Mouse (Mus musculus) kidney, adult 10 weeks (tissue): Measurements from ENCODE around the gene Pxn. TPM values are rescaled to one million over a fixed set of nuclear protein-coding genes. Genes with fewer than 3 reads are reported as not detected.

Experiments used
- polyA plus RNA-seq: library from polyadenylated mRNA; stranded (reverse); fragments of 350-450 nt; fragmentation: Illumina TruSeq; extraction: RNeasy Lipid Tissue Mini Kit (QIAGEN cat#74804); gene quantifications from one replicate; pipeline ENCODE4 v1.2.3, GENCODE M21; 2014; ENCODE audit warnings: low read depth, low replicate concordance

The Pxn gene
- 7.6 TPM for polyA plus RNA-seq

GRCm38 (mm10) chr5:115506454-115507201 lies at the start of gene Pxn:
Pxn (plus strand) TSS chr5:115506676.

GRCm38 (mm10) chr5:115465642-115466420 lies 40.6 kb upstream of the Pxn start, which contains the start of gene Pla2g1b:
Pla2g1b (plus strand) TSS chr5:115466262.

GRCm38 (mm10) chr5:115483947-115484920 lies 22.2 kb upstream of the Pxn start, which contains the start of gene Sirt4:
Sirt4 (minus strand) TSS chr5:115484725.

GRCm38 (mm10) chr5:115559237-115560101 lies 53.0 kb downstream of the Pxn start, which contains the start of gene Rplp0:
Rplp0 (plus strand) TSS chr5:115559467.

GRCm38 (mm10) chr5:115564737-115565393 lies 58.4 kb downstream of the Pxn start, which contains the start of gene Gcn1l1:
Gcn1l1 (plus strand) TSS chr5:115565254.

Other genes with a start within 250 kb of the Pxn start
- 22.2 TPM for gene Rnf10, start 233.8 kb upstream of the Pxn start, polyA plus RNA-seq
- 13.8 TPM for gene Coq5, start 227.0 kb upstream of the Pxn start, polyA plus RNA-seq
- 435 TPM for gene Dynll1, start 205.7 kb upstream of the Pxn start, polyA plus RNA-seq
- gene Srsf9, start 179.5 kb upstream of the Pxn start, polyA plus RNA-seq: 34.4 TPM
- gene Gatc, start 165.5 kb upstream of the Pxn start, polyA plus RNA-seq: 52.5 TPM
- gene Triap1, start 165.5 kb upstream of the Pxn start, polyA plus RNA-seq: 10.1 TPM
- 120 TPM for gene Cox6a1, start 157.7 kb upstream of the Pxn start, polyA plus RNA-seq
- gene Msi1, start 77.1 kb upstream of the Pxn start, polyA plus RNA-seq: not detected
- gene Pla2g1b, start 40.4 kb upstream of the Pxn start, polyA plus RNA-seq: not detected
- gene Sirt4, start 22.0 kb upstream of the Pxn start, polyA plus RNA-seq: 8.0 TPM
- 26.8 TPM for gene Rplp0, start 52.8 kb downstream of the Pxn start, polyA plus RNA-seq
- gene Gcn1l1, start 58.6 kb downstream of the Pxn start, polyA plus RNA-seq: 1.7 TPM
- gene Rab35, start 125.2 kb downstream of the Pxn start, polyA plus RNA-seq: 13.2 TPM
- 2.9 TPM for gene Bicdl1, start 224.9 kb downstream of the Pxn start, polyA plus RNA-seq